Mouse (Mus musculus): ENCODE data around the gene S100pbp. TPM values are rescaled to one million over a fixed set of nuclear protein-coding genes. Genes with fewer than 3 reads are reported as not detected.

S100pbp gene
- polyA plus RNA-seq (2017; shearing (Covaris generic)), result 10 to 100 TPM; 13.8 to 18.0 TPM

GRCm38 (mm10) chr4:129189542-129190519, at the start of gene S100pbp, which contains the start of gene Yars:
Gene S100pbp, minus strand, starts transcription at chr4:129189727.
Gene Yars, plus strand, starts transcription at chr4:129189760.

GRCm38 (mm10) chr4:129136579-129137391, 52.7 kb downstream of the S100pbp start, which contains the start of gene Fndc5:
Gene Fndc5, plus strand, starts transcription at chr4:129136999.

GRCm38 (mm10) chr4:129121569-129122086, 67.9 kb downstream of the S100pbp start, which contains the start of gene Hpca:
Gene Hpca, minus strand, starts transcription at chr4:129122036.

GRCm38 (mm10) chr4:129105356-129105755, 84.2 kb downstream of the S100pbp start, which contains the start of gene Tmem54:
Gene Tmem54, plus strand, starts transcription at chr4:129105548.

Other genes with a start within 250 kb of the S100pbp start
- gene Azin2, start 227.3 kb downstream of the S100pbp start, polyA plus RNA-seq (2017; shearing (Covaris generic)), result 1 to 10 TPM in 1 of 2 experiments, under 1 TPM in 1; 0.79 to 1.9 TPM
- gene Ak2, start 197.8 kb downstream of the S100pbp start, polyA plus RNA-seq (2017; shearing (Covaris generic)), result 100 to 1,000 TPM; 139 to 163 TPM
- 10 to 100 TPM; 65.4 to 68.8 TPM for gene Rnf19b, start 131.5 kb downstream of the S100pbp start, polyA plus RNA-seq (2017; shearing (Covaris generic))
- not detected for gene Tmem54, start 84.2 kb downstream of the S100pbp start, polyA plus RNA-seq (2017; shearing (Covaris generic))
- gene Hpca, start 67.7 kb downstream of the S100pbp start, polyA plus RNA-seq (2017; shearing (Covaris generic)), result not detected
- gene Fndc5, start 52.7 kb downstream of the S100pbp start, polyA plus RNA-seq (2017; shearing (Covaris generic)), result under 1 TPM in 1 of 2 experiments, not detected in 1; 0.32 TPM
- gene Yars, start within 50 bp of the S100pbp start, polyA plus RNA-seq (2017; shearing (Covaris generic)), result 10 to 100 TPM; 43.2 to 46.1 TPM
- 1 to 10 TPM; 1.0 to 1.5 TPM for gene C77080, start 71.7 kb upstream of the S100pbp start, polyA plus RNA-seq (2017; shearing (Covaris generic))
- gene Sync, start 97.9 kb upstream of the S100pbp start, polyA plus RNA-seq (2017; shearing (Covaris generic)), result under 1 TPM; 0.11 to 0.37 TPM
- 100 to 1,000 TPM; 350 to 355 TPM for gene Rbbp4, start 145.6 kb upstream of the S100pbp start, polyA plus RNA-seq (2017; shearing (Covaris generic))
- gene Zbtb8os, start 146.0 kb upstream of the S100pbp start, polyA plus RNA-seq (2017; shearing (Covaris generic)), result 10 to 100 TPM; 93.9 to 95.4 TPM
- 10 to 100 TPM in 1 of 2 experiments, 1 to 10 TPM in 1; 9.3 to 10.8 TPM for gene Zbtb8a, start 188.4 kb upstream of the S100pbp start, polyA plus RNA-seq (2017; shearing (Covaris generic))